Mouse (Mus musculus) cerebellum, adult 2 months (tissue): ENCODE measurements around the gene Gna12. TPM values are rescaled to one million over a fixed set of nuclear protein-coding genes. Genes with fewer than 3 reads are reported as not detected.
A peak's percentile ranks its signal among the peaks of the same experiment; 100 is the strongest.

Experiments used
- DNase-seq, 2 experiments: peaks; one replicate each; pipeline ENCODE4 v3.0.0; 2021
- H3K27ac ChIP-seq: fragments of 200-500 bp; 2 replicates; pipeline ENCODE4 v1.5.1; 2012; ENCODE audit warnings: low read length, control low read depth, inconsistent platforms; ENCODE audit not compliant: insufficient read depth
- H3K27me3 ChIP-seq: fragments of 200-500 bp; 2 replicates; pipeline ENCODE4 v1.6.1; 2012; ENCODE audit warnings: inconsistent platforms, mild to moderate bottlenecking, low read length, moderate library complexity; ENCODE audit not compliant: control insufficient read depth, insufficient read depth
- H3K4me1 ChIP-seq: fragments of 200-500 bp; 2 replicates; pipeline ENCODE4 v1.6.1; 2011; ENCODE audit warnings: low read length; ENCODE audit not compliant: control insufficient read depth, insufficient read depth
- H3K4me3 ChIP-seq: fragments of 200-500 bp; replicated peaks from 2 replicates; pipeline ENCODE3; 2011; ENCODE audit warnings: mild to moderate bottlenecking, low read depth, low read length, control low read depth; ENCODE audit not compliant: insufficient read depth
- CTCF ChIP-seq: fragments of 200-500 bp; IDR thresholded peaks from 2 replicates; pipeline ENCODE4 v1.5.1; 2011; ENCODE audit warnings: low read depth, mild to moderate bottlenecking, control low read depth, low read length, moderate library complexity, borderline replicate concordance; ENCODE audit not compliant: insufficient read depth
- POLR2A ChIP-seq: fragments of 200-500 bp; IDR thresholded peaks from 2 replicates; pipeline ENCODE4 v1.6.1; 2011; ENCODE audit warnings: low read length, control low read depth, borderline replicate concordance; ENCODE audit not compliant: insufficient read depth
- WGBS: fragments of 180-500 bp; shearing (Covaris S2); methylation state at CpG from one replicate; pipeline ENCODE4 v1.1.7; 2018; 5-methylcytosine and 5-hydroxymethylcytosine counted together
- polyA plus RNA-seq: library from polyadenylated mRNA; depleted of rRNA; stranded (reverse); fragments of >200 nt; gene quantifications from 2 replicates; pipeline ENCODE4 v1.2.3, GENCODE M21; 2012

The Gna12 gene
- polyA plus RNA-seq, 1 experiment = 123 TPM

DNA sequence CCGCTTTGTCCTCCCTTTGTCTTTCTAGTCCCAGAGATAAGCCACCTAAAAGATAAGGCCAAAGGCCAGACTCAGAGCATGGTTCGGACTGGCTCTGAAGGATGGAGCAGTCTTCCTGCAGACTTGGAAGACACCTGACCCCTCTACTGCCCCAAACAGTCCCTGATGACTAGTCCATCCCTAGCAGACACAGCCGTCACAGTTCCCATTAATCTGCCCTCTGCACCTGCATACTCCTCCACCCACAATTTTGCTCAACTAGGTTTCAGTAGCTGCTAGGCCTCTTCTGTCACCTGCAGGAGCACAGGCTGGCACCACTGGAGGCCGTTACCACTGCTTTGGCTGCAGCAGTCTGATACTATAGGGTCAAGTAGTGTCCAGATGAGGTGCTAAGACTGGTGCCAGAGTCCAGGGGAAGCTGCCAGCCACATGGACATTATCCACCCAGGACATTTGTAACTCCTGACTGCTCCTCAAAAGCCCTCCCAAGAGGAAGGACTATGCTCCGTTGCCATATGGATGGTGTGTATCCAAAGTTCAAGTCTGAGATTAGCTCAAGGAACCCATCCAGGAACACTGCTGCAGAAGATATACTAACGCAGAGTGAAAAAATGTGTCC lies 13.2 kb downstream of the Gna12 start:
- 74% methylated on average over 6 of the region's 6 CpGs for WGBS
- H3K4me3 ChIP-seq = no peak overlapping the region
- no peak overlapping the region for H3K27ac ChIP-seq
- no peak for DNase-seq
- peaks cover 8% of the 10 kb centered on the region; the same call in 1 of the 2 replicates for H3K4me1 ChIP-seq
- no peaks in the 10 kb centered on the region for H3K27me3 ChIP-seq
- TF ChIP-seq POLR2A (no peak), CTCF (no peak)

DNA sequence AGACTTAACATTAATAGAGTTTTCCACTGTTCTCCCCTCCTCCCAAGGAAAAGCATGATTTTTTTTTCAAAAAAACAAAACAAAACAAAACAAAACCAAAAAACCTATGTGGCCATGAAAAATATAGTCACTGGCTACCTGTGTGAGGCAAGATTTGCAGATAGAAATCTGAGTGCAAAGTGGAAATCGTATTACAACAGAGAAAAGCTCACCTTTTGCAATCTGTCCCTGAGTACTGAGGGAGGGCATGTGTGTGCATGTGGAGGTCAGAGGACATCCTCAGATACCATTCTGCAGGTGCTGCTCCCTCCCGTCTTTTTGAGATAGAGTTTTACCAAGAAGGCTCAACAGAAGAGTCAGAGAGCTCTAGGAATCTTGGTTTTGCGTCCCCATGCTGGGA lies 14.2 kb downstream of the Gna12 start:
- no peak overlapping the region for H3K4me3 ChIP-seq
- peaks cover 8% of the 10 kb centered on the region for H3K4me1 ChIP-seq
- no peak for DNase-seq
- H3K27ac ChIP-seq = no peak overlapping the region
- TF ChIP-seq POLR2A (no peak), CTCF (no peak)
- no peaks in the 10 kb centered on the region for H3K27me3 ChIP-seq
- 92% methylated on average over 3 of the region's 3 CpGs for WGBS

DNA sequence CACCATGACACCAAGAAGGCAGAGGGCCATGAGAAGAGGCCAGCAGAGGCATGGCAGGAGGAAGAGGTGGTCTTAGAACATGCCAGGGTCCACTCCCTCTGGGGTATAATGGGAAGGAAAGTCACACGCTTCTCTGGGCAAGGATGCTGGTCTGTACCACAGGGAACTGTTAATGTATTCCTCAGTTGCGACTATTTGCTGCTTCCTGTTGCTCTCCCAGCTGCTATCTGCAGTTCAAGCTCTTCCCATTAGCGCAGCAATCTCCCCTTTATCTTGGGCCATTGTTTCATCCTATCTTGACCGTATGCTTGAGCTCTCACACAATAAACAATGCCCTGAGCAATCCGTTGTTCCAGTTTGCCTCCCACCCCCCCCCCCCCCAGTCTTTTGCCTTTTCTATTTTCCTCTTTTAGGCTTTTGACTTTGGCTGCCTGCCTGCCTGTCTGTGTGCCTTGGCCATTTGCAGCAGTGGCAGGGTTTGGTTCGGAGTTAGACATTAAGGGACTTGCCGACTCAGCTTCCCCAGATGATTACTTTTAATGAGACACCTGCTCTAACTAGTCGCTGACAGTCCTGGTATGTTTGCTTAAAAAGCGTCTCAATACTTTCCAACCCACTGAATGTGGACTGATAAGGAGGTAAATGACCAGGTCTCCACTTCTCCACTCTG lies 15.0 kb downstream of the Gna12 start:
- TF ChIP-seq CTCF (no peak), POLR2A (no peak)
- DNase-seq = peak in 1 of 2 experiments; percentile 21
- 17% methylated on average over 9 of the region's 9 CpGs for WGBS

DNA sequence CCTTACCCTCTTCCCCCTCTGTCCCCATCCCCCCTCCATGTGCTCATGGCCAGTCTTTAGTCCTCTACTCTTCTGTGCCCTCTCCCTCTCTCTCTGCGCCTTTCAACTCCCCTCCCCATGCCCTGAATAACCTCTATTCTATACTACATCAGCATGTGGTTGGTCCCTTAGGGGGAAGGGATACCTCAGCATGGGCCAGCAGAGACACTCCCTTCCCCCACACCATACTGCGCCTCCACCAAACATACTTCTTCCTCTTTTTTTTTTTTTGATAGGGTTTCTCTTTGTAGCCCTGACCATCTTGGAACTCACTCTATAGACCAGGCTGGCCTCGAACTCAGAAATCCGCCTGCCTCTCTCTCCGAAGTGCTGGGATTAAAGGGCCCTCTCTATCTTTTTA lies 15.8 kb downstream of the Gna12 start:
- H3K27ac ChIP-seq = no peak overlapping the region
- WGBS = 86% methylated on average over 5 of the region's 5 CpGs

More for the DNA sequence above, 15.0 kb downstream of the Gna12 start:
- Histone ChIP-seq H3K4me1 (peaks cover 8% of the 10 kb centered on the region), H3K27me3 (no peaks in the 10 kb centered on the region), H3K4me3 (no peak overlapping the region), H3K27ac (peak overlapping the region; percentile 10; the same call in 1 of the 2 replicates)

DNA sequence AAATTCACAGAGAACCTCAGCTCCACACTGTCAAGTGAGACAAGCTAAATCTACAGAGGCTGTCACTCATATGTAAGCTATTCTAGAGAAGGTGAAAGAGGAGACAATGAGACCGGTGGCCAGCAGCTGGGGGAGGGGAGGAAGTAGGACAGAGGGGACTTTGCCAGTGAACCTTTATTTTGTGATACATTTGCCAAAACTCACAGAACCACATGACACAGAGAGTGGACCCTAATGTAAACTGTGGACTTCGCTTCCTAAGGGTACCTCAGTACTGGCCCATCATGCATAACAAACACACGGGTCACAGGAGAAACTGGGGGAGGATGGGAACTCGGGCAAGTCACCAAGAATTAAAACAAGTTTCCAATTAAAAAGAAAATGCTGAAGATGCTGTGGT lies 17.5 kb downstream of the Gna12 start:
- no peak for DNase-seq
- Histone ChIP-seq H3K27me3 (no peaks in the 10 kb centered on the region), H3K4me3 (no peak overlapping the region), H3K4me1 (peaks cover 3% of the 10 kb centered on the region; the same call in 1 of the 2 replicates), H3K27ac (no peak overlapping the region)
- TF ChIP-seq CTCF (no peak), POLR2A (no peak)
- 75% methylated on average over 4 of the region's 4 CpGs for WGBS

More for the DNA sequence above, 15.8 kb downstream of the Gna12 start:
- H3K27me3 ChIP-seq = no peaks in the 10 kb centered on the region
- DNase-seq = no peak
- no peak overlapping the region for H3K4me3 ChIP-seq
- peaks cover 8% of the 10 kb centered on the region for H3K4me1 ChIP-seq
- TF ChIP-seq POLR2A (no peak), CTCF (no peak)

DNA sequence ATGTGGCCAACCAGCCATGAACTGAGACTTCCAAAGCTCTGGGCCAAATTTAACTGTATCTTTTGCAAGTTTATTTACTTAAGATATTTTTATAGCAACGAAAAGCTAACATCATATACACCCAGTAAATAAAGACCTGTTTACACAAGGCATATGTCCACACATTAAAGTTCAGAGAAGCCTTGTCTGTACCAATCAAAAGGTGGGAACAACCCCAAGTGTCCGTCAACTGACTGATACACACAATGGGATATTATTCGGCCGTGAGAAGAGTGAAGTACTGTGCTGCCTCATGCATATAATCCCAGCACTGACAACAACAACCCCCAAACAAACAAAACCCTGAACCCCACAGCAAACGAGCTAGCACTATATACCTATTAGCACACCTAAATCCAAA lies 18.2 kb downstream of the Gna12 start:
- DNase-seq = no peak
- 64% methylated on average over 5 of the region's 5 CpGs for WGBS
- Histone ChIP-seq H3K27ac (no peak overlapping the region; the same call in 1 of the 2 replicates), H3K4me3 (no peak overlapping the region), H3K4me1 (peaks cover 3% of the 10 kb centered on the region; the same call in 1 of the 2 replicates), H3K27me3 (no peaks in the 10 kb centered on the region)
- TF ChIP-seq POLR2A (no peak), CTCF (no peak)

DNA sequence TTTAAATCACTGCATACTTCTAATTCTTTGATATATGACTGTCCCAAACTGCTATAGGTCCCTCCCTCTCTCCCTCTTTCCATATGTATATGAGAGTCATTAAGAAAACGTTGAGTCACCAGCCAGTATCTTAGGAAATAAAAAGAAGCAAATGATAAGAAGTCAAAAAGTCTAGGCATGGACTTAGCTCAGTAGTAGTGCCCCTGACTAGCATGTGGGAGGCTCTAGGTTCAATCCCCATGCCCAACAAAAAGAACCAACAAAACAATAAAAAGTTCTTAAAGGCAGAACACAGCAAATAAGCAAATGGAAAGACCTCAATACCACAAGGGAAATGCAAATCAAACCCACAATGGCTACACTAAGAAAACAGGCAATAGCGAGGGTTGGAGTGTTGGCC lies 18.8 kb downstream of the Gna12 start:
- Histone ChIP-seq H3K4me3 (no peak overlapping the region), H3K27ac (no peak overlapping the region), H3K27me3 (no peaks in the 10 kb centered on the region), H3K4me1 (peaks cover 3% of the 10 kb centered on the region; the same call in 1 of the 2 replicates)
- TF ChIP-seq CTCF (no peak), POLR2A (no peak)
- WGBS = 64% methylated on average over 2 of the region's 2 CpGs
- no peak for DNase-seq

DNA sequence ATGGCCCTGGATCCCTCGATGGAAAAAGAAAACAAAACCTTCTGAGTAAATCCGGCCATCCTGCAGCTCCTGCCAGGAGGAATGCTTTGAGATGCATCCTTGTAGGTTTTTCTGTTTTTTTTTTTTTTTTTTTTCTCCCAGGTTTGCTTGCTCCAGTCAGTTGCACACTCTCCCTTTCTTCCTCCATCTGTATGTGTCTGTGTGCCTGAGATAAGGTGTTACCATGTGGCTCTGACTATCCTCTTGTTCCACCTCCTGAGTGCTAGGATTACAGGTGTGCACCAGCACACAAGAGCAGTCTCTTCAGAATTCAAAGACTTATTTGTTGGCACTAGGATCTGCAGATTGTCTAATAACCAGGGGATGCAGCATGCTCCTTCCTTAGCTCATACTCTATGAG lies 23.3 kb downstream of the Gna12 start:
- 56% methylated on average over 2 of the region's 2 CpGs for WGBS
- DNase-seq = no peak
- TF ChIP-seq POLR2A (no peak), CTCF (no peak)
- Histone ChIP-seq H3K4me3 (no peak overlapping the region), H3K4me1 (no peaks in the 10 kb centered on the region; the same call in 1 of the 2 replicates), H3K27ac (no peak overlapping the region), H3K27me3 (no peaks in the 10 kb centered on the region)
